Mouse (Mus musculus) heart, adult 2 months (tissue): Measurements from ENCODE around the gene Gm28729.

Source experiments
- CTCF ChIP-seq: fragments of 200-600 bp; IDR thresholded peaks from 2 replicates; pipeline ENCODE4 v1.8.1; 2022; ENCODE audit warnings: antibody characterized with exemption, mild to moderate bottlenecking, moderate library complexity
- POLR2A ChIP-seq: fragments of 200-500 bp; IDR thresholded peaks from 2 replicates; pipeline ENCODE4 v1.6.1; 2011; ENCODE audit warnings: mild to moderate bottlenecking, low read depth, low read length, control low read depth; ENCODE audit not compliant: insufficient read depth

DNA sequence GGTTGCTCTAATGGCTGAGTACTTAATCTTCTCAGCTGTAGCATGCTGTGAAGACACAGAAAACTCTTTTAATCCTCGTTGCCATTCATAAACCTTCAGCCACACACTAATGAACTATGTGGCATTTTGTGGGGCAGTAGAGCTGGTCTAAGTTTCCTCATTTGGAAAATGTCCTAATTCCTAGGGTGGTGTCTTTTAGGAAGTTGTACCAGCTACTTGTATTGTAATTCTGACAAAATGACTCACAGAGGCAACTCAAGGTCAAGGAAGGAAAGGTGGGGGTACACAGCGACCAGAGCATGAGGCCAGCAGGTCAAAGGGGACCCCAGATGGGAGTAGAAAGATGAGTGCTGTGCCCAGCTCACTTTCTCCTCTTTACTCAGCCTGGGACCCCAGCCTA, 41.4 kb downstream of the Gm28729 start:
- no peak for TF ChIP-seq POLR2A
- TF ChIP-seq CTCF = no peak
